Mouse (Mus musculus) kidney, postnatal 4 days (tissue): ENCODE results near the gene Sh3pxd2b.
A peak's percentile ranks its signal among the peaks of the same experiment; 100 is the strongest.

Experiments used
- DNase-seq, 2 experiments: peaks; one replicate each; pipeline ENCODE4 v3.0.0; 2021; ENCODE audit warnings: mixed read lengths in 2 of 2

Sh3pxd2b gene

DNA sequence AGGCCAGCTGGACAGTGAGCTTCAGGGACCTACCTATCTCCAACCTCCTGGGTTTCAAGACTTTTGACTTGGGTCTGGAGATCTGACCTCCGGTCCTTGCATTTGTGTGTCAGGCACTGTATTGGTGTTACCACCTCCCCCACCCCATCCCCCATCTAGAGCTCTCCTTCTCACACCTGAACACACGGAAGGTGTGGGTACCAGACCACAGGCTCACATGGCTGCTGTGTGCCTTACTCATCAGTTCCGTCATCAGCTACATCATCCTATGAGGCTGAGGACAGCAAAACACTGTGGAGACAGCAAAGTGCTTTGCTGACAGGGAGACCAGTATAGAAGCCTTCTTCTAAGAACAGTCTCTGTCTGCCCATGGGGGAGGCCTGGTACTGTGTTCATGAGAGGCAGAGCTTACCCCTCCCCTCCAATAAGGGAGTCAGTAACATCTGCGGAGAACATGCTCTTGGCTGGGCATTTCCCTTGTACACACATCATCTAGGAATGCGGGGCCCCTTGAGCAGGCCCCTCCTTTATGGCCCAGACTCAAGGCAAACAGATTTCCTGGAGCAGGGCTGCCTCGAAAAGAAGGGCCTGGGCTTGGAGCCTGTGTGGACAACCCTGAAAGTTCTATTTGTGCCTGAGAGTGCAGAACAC lies 87.9 kb downstream of the Sh3pxd2b start:
- DNase-seq = peak; percentile 62 to 73

DNA sequence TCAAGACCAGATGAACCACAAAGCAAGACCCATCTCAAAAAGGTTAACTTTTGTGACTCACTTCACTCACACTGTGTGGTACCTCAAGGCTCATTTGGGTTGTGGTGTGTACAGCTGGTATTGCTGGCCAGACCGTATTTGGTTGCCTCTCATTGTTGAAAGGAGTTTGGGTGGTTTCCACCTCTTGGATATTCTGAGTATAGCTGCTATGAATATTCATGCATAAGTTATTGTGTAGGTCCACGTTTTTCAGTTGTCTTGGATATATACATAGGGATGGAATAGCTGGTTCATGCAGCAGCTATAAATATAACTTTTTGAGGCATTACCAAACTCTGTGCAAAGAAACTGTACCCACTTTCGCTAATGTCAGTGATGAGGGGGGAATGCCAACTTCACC lies 95.0 kb downstream of the Sh3pxd2b start:
- DNase-seq = no peak

GRCm38 (mm10) chr11:32444266-32444665 lies 96.6 kb downstream of the Sh3pxd2b start:
- no peak for DNase-seq

GRCm38 (mm10) chr11:32445135-32445534 lies 97.5 kb downstream of the Sh3pxd2b start:
- DNase-seq = no peak

DNA sequence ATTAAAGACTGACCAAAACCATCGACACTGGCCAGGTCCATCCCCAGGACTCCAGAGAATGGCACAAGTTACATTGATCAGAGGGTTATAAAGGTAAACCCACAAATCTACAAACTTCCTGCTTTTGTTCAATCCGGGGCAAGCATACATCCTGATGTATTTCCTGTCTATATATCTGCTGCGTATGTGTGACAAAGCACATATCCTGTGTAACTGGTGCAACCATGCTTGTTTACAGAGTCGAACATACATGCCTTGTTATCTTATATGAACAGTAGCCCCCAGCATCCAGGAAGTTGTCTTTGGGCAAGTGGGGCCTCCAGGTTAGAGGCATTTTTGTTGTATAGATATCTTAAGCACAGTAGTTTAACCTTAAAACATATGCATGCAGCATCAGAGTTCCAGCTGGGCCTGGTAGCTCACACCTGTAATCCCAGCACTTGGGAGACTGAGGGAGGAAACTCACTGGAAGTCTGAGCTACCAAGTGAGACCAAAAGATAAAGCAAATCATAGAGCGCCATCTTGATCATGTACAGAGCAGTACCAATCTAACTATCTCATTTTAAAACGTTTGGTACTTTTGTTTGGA lies 98.1 kb downstream of the Sh3pxd2b start:
- DNase-seq = no peak

- peak; percentile 37 to 62 for DNase-seq
Observed at GRCm38 (mm10) chr11:32450216-32450615, 102.6 kb downstream of the Sh3pxd2b start.

DNA sequence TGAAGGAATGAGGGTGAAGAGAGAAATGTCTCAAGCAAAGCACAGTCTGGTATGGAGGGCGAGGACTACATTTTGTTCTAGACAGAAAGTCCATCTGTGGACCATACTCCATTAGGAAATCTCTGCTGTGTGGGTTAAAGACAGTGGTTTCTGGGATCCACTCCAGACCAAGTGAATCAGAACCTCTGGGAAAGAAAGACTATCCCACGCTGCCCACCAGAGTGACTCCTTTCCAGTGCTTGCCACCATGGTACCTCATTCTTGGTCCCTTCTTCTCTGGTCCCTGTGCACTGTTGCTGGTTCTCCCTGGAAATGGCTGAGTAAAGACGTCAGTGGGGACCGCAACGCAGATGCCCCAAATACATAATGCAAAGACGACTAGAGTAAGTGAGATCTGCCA lies 103.7 kb downstream of the Sh3pxd2b start:
- no peak for DNase-seq

- no peak for DNase-seq
Observed at GRCm38 (mm10) chr11:32452745-32453144, 105.1 kb downstream of the Sh3pxd2b start.

DNA sequence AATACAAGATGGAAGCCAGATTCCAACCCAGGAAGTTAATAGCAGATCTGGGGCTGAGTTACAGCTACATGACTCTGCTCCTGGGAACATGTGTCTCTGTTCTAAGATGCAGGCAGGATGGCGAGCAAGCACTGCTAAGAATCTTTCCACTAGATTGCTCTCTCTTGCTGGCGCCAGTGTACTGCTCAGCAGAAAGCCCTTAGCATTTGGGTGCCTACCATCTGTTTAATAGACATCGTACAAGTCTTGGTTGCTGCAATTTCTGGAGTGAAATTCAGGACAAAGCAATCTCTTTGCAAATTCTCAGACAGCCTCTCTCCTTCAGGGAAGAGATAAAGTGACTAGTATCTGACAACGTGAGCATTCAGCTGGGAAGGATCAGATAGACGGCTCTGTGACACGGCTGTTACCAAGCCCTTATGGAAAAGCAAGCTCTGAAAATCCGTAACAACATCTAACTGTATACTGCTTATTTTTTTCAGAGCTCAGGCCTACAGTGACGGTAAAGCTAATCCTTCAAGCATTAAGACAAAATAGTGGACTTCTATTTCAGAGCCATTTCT lies 105.8 kb downstream of the Sh3pxd2b start:
- DNase-seq = no peak

GRCm38 (mm10) chr11:32454231-32454799 lies 106.7 kb downstream of the Sh3pxd2b start:
- no peak for DNase-seq

GRCm38 (mm10) chr11:32454800-32455506 lies 107.3 kb downstream of the Sh3pxd2b start, which contains the start of gene Ubtd2:
Ubtd2 (plus strand) TSS chr11:32455370.
- peak; percentile 99 for DNase-seq

DNA sequence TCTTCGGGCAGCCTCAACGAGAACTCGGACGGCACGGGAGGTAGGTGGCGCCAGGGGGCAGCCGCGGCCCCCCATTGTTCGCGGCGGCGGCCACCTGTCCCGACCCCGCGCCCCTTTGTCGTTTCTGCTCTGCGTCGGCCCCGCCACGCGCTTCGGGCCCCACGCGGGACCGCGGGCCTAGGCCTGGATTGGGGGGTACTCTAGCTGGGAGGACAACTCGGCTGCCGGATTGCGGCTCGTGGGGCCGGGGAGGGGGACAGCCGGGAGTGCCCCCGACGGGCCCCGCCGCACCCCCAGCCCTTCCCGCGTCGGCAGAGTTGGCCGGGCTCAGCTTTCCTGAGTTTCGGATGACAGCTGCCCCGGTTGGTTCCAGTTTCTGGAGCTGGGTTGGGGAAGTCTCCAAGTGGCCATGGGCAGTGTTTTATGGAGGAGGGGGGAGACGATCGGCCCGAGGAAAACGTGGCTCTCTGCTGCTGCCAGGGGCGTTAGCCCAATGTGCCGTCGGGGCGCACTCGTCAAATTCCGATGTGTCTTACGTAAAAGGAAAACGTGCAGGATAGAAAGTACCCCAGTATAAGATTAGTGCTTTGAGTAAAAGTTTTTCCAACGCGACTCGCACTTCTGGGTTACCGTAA lies 108.0 kb downstream of the Sh3pxd2b start:
- DNase-seq = peak; percentile 54 to 71

GRCm38 (mm10) chr11:32456356-32456755 lies 108.7 kb downstream of the Sh3pxd2b start:
- DNase-seq = no peak

GRCm38 (mm10) chr11:32464282-32464681 lies 116.7 kb downstream of the Sh3pxd2b start:
- no peak for DNase-seq

DNA sequence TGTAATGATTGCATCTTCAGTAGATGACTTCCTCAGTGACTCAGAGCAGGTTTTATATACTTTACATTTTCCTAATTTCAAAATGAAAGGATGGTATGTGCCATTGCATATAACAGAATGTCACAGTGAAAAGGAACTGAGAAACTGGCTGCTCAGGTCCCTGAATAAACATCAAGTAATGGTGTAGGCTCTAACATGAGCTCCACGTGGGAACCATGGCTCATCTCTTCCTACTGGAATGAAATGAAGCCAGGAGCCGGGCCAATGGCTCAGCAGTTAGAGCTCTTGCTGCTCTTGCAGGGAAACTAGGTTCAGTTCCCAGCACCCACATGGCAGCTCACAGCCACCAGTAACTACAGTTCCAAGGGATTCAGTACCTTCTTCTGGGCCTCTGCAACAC lies 124.3 kb downstream of the Sh3pxd2b start:
- no peak for DNase-seq

GRCm38 (mm10) chr11:32474725-32475124 lies 127.1 kb downstream of the Sh3pxd2b start:
- no peak for DNase-seq

- DNase-seq = no peak
Observed at GRCm38 (mm10) chr11:32475487-32476236, 128.0 kb downstream of the Sh3pxd2b start.
